Mouse (Mus musculus) hindbrain, embryonic 11.5 days (tissue): ENCODE results near the gene Egflam. TPM values are rescaled to one million over a fixed set of nuclear protein-coding genes. Genes with fewer than 3 reads are reported as not detected.
A peak's percentile ranks its signal among the peaks of the same experiment; 100 is the strongest.

ENCODE experiments used
- ATAC-seq: fragments of 200-750 bp; cut with Nextera tagmentation; 2 replicates; pipeline ENCODE4 v1.8.0; 2017; ENCODE audit warnings: mild to moderate bottlenecking, moderate TSS enrichment, moderate library complexity; ENCODE audit not compliant: low FRiP score
- DNase-seq: peaks from one replicate; pipeline ENCODE4 v3.0.0-alpha.2; 2015; ENCODE audit warnings: low spot score
- H3K27ac ChIP-seq: fragments of 300-500 bp; sonication (generic); 2 replicates; pipeline ENCODE4 v1.5.1; 2014; ENCODE audit warnings: mild to moderate bottlenecking, low read depth, low read length
- H3K27me3 ChIP-seq: fragments of 300-500 bp; sonication (generic); 2 replicates; pipeline ENCODE4 v1.6.1; 2014; ENCODE audit warnings: mild to moderate bottlenecking, low read length, moderate library complexity, mixed read lengths; ENCODE audit not compliant: control insufficient read depth, insufficient read depth
- H3K36me3 ChIP-seq: fragments of 300-500 bp; sonication (generic); 2 replicates; pipeline ENCODE4 v1.6.1; 2014; ENCODE audit warnings: mild to moderate bottlenecking, low read length, moderate library complexity, mixed read lengths; ENCODE audit not compliant: control insufficient read depth, insufficient read depth
- H3K4me1 ChIP-seq: fragments of 300-500 bp; sonication (generic); replicated peaks from 2 replicates; pipeline ENCODE4 v1.6.1; 2014; ENCODE audit warnings: low read length, mixed read lengths; ENCODE audit not compliant: control insufficient read depth, insufficient read depth
- H3K4me2 ChIP-seq: fragments of 300-500 bp; sonication (generic); replicated peaks from 2 replicates; pipeline ENCODE4 v1.6.1; 2014; ENCODE audit warnings: mild to moderate bottlenecking, low read depth, low read length
- H3K4me3 ChIP-seq: fragments of 300-500 bp; sonication (generic); 2 replicates; pipeline ENCODE4 v1.5.1; 2014; ENCODE audit warnings: low read depth, low read length
- H3K9ac ChIP-seq: fragments of 300-500 bp; sonication (generic); 2 replicates; pipeline ENCODE4 v1.6.1; 2014; ENCODE audit warnings: low read depth, low read length
- H3K9me3 ChIP-seq: fragments of 300-500 bp; sonication (generic); 2 replicates; pipeline ENCODE4 v1.6.1; 2016; ENCODE audit warnings: low read length; ENCODE audit not compliant: control insufficient read depth
- WGBS: fragments of 180-500 bp; shearing (Covaris S2); extraction: QIAGEN DNeasy Blood & Tissue Kit; methylation state at CpG from one replicate; pipeline ENCODE4 v1.1.7; 2014; 5-methylcytosine and 5-hydroxymethylcytosine counted together
- polyA plus RNA-seq: library from polyadenylated mRNA; unstranded; fragments of >200 nt; fragmentation: Nextera tagmentation; extraction: Ambion mirVana; gene quantifications from 2 replicates; pipeline ENCODE4 v1.2.1, GENCODE M21; 2014

The Egflam gene
- 8.4 and 12.5 TPM in 2 replicates for polyA plus RNA-seq

DNA sequence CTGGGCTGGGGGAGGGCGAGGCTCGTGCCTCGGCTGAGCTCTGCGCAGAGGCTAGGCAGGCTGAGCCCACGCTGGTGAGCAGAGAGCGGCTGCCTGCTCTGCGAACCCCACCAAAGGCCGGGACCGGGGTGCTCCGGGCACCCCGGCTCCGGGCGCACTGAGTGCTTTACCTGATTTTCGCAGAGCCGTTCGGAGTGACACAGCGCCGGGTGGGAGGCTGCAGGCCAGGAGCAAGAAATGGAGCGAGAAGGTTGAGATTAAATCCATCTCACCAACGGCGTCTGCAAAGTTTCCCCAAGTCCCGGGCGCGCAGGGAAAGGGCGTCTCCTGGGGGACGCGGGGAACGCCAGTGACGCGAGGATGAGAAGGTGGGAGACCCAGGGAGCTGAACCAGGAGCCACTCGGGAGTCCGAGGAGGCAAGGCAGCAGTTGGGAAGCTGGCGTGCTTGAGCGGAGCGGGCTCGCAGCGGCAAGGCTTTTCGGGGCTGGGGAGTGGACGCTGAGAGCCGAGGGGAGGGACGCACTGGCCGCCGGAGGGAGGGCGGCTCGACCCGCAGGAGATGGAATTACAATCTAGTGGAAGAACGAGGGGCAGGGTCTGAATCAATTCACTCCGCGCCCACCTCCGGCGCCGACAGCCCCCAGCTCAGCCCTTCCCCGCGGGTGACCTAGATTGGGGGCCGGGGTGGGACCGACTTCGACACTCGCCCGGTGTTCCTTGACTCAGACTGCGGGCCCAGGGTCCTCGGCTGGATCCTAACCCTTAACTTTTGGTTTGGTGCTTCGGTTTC is at the start of gene Egflam:
Gene Egflam (minus strand): TSS at position 578 of the 791 bp plus-strand sequence.
- H3K9ac ChIP-seq = peak within 1 kb of the TSS; percentile 48
- H3K27ac ChIP-seq = no peak within 1 kb of the TSS; the same call in 1 of the 2 replicates
- no peaks in the 10 kb centered on the region for H3K27me3 ChIP-seq
- WGBS = under 1% methylated on average over 62 of the region's 62 CpGs
- no peaks in the 10 kb centered on the region for H3K9me3 ChIP-seq
- no peaks in the 10 kb centered on the region; the same call in 1 of the 2 replicates for H3K4me1 ChIP-seq
- peak within 1 kb of the TSS; percentile 64 for H3K4me3 ChIP-seq
- ATAC-seq = peak; percentile 84
- DNase-seq = peak; percentile 69
- H3K36me3 ChIP-seq = no peaks in the 10 kb centered on the region
- H3K4me2 ChIP-seq = peak within 1 kb of the TSS; percentile 98

GRCm38 (mm10) chr15:7443396-7444315 is 45.5 kb upstream of the Egflam start:
- no peaks in the 10 kb centered on the region for H3K4me1 ChIP-seq
- 76% methylated on average over 17 of the region's 17 CpGs for WGBS
- no peak overlapping the region for H3K4me3 ChIP-seq
- H3K36me3 ChIP-seq = no peaks in the 10 kb centered on the region
- H3K9ac ChIP-seq = no peak overlapping the region
- DNase-seq (peak; percentile 70), ATAC-seq (no peak)
- H3K4me2 ChIP-seq = no peak overlapping the region
- H3K27me3 ChIP-seq = no peaks in the 10 kb centered on the region
- H3K9me3 ChIP-seq = no peaks in the 10 kb centered on the region
- no peak overlapping the region for H3K27ac ChIP-seq

- Histone ChIP-seq H3K9me3 (no peaks in the 10 kb centered on the region), H3K36me3 (no peaks in the 10 kb centered on the region), H3K4me2 (no peak overlapping the region), H3K9ac (no peak overlapping the region), H3K27me3 (no peaks in the 10 kb centered on the region), H3K27ac (no peak overlapping the region), H3K4me3 (no peak overlapping the region), H3K4me1 (no peaks in the 10 kb centered on the region)
- ATAC-seq (no peak), DNase-seq (no peak)
- WGBS = 72% methylated on average over 16 of the region's 16 CpGs
Observed at GRCm38 (mm10) chr15:7442148-7443100, 44.2 kb upstream of the Egflam start.

GRCm38 (mm10) chr15:7424282-7424681 is 26.1 kb upstream of the Egflam start:
- H3K9me3 ChIP-seq = no peaks in the 10 kb centered on the region
- H3K27me3 ChIP-seq = no peaks in the 10 kb centered on the region
- ATAC-seq = no peak
- H3K9ac ChIP-seq = no peak overlapping the region
- no peak overlapping the region for H3K4me2 ChIP-seq
- no peaks in the 10 kb centered on the region for H3K36me3 ChIP-seq
- no peaks in the 10 kb centered on the region for H3K4me1 ChIP-seq
- H3K27ac ChIP-seq = no peak overlapping the region
- DNase-seq = no peak
- no peak overlapping the region for H3K4me3 ChIP-seq
- 79% methylated on average over 2 of the region's 2 CpGs for WGBS

DNA sequence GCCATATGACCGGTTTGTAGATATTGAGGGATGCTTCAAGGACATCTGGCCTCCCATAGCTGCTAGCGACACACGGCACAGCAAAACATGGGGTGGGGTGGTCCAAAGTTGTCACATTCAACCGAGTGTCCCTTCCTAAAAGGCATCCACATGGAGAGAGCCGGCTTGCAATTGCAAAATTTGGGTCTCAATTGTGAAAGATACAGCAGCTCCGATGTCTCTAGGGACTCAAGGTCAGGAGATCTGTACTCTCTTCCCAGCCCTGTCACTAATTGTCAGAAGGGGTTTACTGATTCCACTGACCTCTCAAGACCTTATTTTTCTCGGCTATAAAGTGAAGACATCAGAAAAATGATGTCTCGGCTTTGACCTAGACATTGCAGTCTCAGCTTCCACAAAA is 6.3 kb upstream of the Egflam start:
- Histone ChIP-seq H3K9ac (no peak overlapping the region), H3K36me3 (no peaks in the 10 kb centered on the region), H3K9me3 (no peaks in the 10 kb centered on the region), H3K4me3 (no peak overlapping the region), H3K4me2 (no peak overlapping the region), H3K27ac (no peak overlapping the region), H3K27me3 (no peaks in the 10 kb centered on the region), H3K4me1 (no peaks in the 10 kb centered on the region)
- WGBS = 81% methylated on average over 8 of the region's 8 CpGs
- ATAC-seq (no peak), DNase-seq (no peak)

DNA sequence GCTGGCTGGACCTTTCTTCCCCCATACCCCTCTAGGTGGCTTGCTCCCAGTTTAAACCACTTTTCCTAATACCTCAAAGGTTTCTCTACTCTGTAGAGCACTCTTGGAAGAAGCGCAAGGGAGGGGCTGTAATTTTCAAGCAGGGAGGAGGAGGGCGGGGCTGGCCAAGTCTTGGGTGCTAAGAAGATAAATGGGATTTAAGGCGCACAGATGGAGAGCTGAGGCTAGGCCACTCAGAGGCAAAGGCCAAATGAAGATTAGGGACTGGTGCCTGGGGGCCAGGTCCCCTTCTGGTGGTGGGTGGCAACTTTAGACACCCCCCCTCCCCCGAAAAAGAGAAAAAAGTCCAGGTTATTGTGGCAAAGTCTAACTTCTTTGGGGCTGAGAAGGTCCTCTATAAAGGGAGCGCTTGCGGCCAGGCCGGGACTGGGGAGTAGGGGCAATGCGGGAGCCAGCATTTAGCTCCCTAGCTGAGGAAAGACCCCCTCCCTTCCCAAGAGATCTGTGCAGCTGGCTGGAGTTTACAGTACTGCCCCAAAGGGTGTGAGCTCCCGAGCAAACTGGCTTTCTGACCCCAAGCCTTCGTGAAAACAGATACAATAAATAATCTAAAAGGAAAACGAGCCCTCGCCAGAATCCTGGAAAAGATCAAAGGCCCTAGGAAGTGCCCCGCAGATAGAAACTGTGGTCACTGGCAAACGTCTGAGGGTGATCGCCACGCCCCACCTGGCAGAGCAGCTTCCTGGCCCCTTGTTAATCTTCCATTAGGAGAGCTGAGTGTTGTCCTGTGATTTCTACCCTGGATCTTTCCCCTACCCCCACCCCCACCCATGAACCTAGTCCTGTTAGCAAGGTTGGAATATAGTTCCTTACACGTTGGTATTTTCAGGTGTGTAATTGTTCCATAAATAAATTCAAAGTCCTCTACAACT is 680 bp upstream of the Egflam start:
- peak; percentile 48 for DNase-seq

DNA sequence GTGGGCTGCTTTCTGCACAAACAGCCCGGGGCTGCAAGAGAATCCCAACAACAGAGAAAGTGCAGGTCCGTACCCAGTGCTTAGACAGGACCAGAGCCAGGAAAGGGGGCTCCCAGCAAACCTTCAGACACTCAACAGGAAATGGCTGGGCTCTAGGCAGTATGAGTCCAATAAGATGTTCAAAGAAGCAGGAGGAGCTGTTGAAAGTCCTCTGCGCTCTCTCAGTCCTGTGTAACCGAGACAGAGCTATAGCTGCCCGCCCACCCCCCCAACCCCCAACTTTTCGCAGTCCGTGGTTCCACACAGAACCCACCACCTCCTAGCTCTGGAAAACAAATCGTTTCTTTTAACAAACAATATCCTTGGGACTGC is 763 bp downstream of the Egflam start:
- 2% methylated on average over 8 of the region's 8 CpGs for WGBS
- Histone ChIP-seq H3K4me1 (no peaks in the 10 kb centered on the region; the same call in 1 of the 2 replicates), H3K9ac (peak overlapping the region; percentile 48), H3K4me2 (peak overlapping the region; percentile 98), H3K9me3 (no peaks in the 10 kb centered on the region), H3K27ac (no peak overlapping the region; the same call in 1 of the 2 replicates), H3K27me3 (no peaks in the 10 kb centered on the region), H3K36me3 (no peaks in the 10 kb centered on the region), H3K4me3 (peak overlapping the region; percentile 64)
- peak; percentile 37 for ATAC-seq
- DNase-seq = no peak

More for the DNA sequence above, 680 bp upstream of the Egflam start:
- Histone ChIP-seq H3K36me3 (no peaks in the 10 kb centered on the region), H3K4me2 (peak overlapping the region; percentile 98), H3K9me3 (no peaks in the 10 kb centered on the region), H3K4me1 (no peaks in the 10 kb centered on the region; the same call in 1 of the 2 replicates), H3K27ac (no peak overlapping the region), H3K27me3 (no peaks in the 10 kb centered on the region), H3K9ac (peak overlapping the region; percentile 48; the same call in 1 of the 2 replicates), H3K4me3 (peak overlapping the region; percentile 64)
- peak; percentile 51 for ATAC-seq
- WGBS = 2% methylated on average over 17 of the region's 17 CpGs
